Mouse (Mus musculus) MEL (cell line): ENCODE data around the gene Zg16. TPM values are rescaled to one million over a fixed set of nuclear protein-coding genes. Genes with fewer than 3 reads are reported as not detected.

ENCODE experiments used
- DNase-seq: peaks from one replicate; pipeline ENCODE4 v3.0.0; 2011; ENCODE audit warnings: low read depth, low spot score
- H3K27ac ChIP-seq: 2 replicates; pipeline ENCODE4 v1.5.1; 2012; ENCODE audit warnings: low read depth, mild to moderate bottlenecking, control low read depth, low read length, moderate library complexity; ENCODE audit not compliant: control insufficient read depth
- H3K27me3 ChIP-seq, 2 experiments: fragments of 150-350 bp in 1 of 2; sonication (generic) in 1 of 2; 2 replicates each; pipeline ENCODE4 v1.6.1; 2012; ENCODE audit warnings: low read length in 2 of 2, mild to moderate bottlenecking in 2 of 2, improper control_type of control experiment in 1 of 2, moderate library complexity in 1 of 2; ENCODE audit not compliant: insufficient read depth in 2 of 2, control insufficient read depth in 1 of 2
- H3K36me3 ChIP-seq, 2 experiments: 2 replicates each; pipeline ENCODE4 v1.6.1; 2012 to 2014; ENCODE audit warnings: low read length in 2 of 2, improper control_type of control experiment in 1 of 2, inconsistent platforms in 1 of 2, mild to moderate bottlenecking in 1 of 2; ENCODE audit not compliant: insufficient read depth in 2 of 2, control insufficient read depth in 1 of 2
- H3K4me1 ChIP-seq, 2 experiments: fragments of 150-350 bp in 1 of 2; sonication (generic) in 1 of 2; 2 replicates each; pipeline ENCODE4 v1.6.1; 2012; ENCODE audit warnings: low read length in 2 of 2, improper control_type of control experiment in 1 of 2, mild to moderate bottlenecking in 1 of 2; ENCODE audit not compliant: insufficient read depth in 2 of 2, control insufficient read depth in 1 of 2
- H3K4me3 ChIP-seq, 2 experiments: fragments of 150-350 bp in 1 of 2; sonication (generic) in 1 of 2; 2 replicates each; pipeline ENCODE4 v1.5.1; 2012; ENCODE audit warnings: low read depth in 2 of 2, low read length in 2 of 2, mild to moderate bottlenecking in 2 of 2, moderate library complexity in 2 of 2, control low read depth in 1 of 2, improper control_type of control experiment in 1 of 2; ENCODE audit not compliant: control insufficient read depth in 1 of 2, insufficient read depth in 1 of 2
- H3K79me2 ChIP-seq: 2 replicates; pipeline ENCODE4 v1.6.1; 2012; ENCODE audit warnings: mild to moderate bottlenecking, low read length, moderate library complexity; ENCODE audit not compliant: control insufficient read depth, poor library complexity, insufficient read depth
- H3K9ac ChIP-seq: 2 replicates; pipeline ENCODE4 v1.6.1; 2012; ENCODE audit warnings: low read depth, mild to moderate bottlenecking, control low read depth, low read length, moderate library complexity; ENCODE audit not compliant: control insufficient read depth, poor library complexity, severe bottlenecking
- H3K9me3 ChIP-seq: fragments of 150-350 bp; sonication (generic); replicated peaks from 2 replicates; pipeline ENCODE4 v1.6.1; 2012; ENCODE audit warnings: mild to moderate bottlenecking, low read length, improper control_type of control experiment, moderate library complexity; ENCODE audit not compliant: insufficient read depth
- BHLHE40 ChIP-seq: IDR thresholded peaks from 2 replicates; pipeline ENCODE4 v1.6.1; 2012; ENCODE audit warnings: low read depth, mild to moderate bottlenecking, inconsistent platforms, low read length, improper control_type of control experiment, borderline replicate concordance
- CHD1 ChIP-seq: IDR thresholded peaks from 2 replicates; pipeline ENCODE4 v1.6.1; 2012; ENCODE audit warnings: low read depth, mild to moderate bottlenecking, inconsistent platforms, low read length, improper control_type of control experiment
- CHD2 ChIP-seq: IDR thresholded peaks from 2 replicates; pipeline ENCODE4 v1.6.1; 2011; ENCODE audit warnings: low read length, improper control_type of control experiment
- CTCF ChIP-seq, 3 experiments: IDR thresholded peaks in 2 of 3; conservative IDR thresholded peaks in 1 of 3; 2 replicates each; pipeline ENCODE4 v1.5.1; 2011 to 2012; ENCODE audit warnings: low read length in 3 of 3, low read depth in 2 of 3, mild to moderate bottlenecking in 2 of 3, improper control_type of control experiment in 1 of 3, inconsistent platforms in 1 of 3, mixed read lengths in 1 of 3, moderate library complexity in 1 of 3; ENCODE audit not compliant: control insufficient read depth in 1 of 3, insufficient read depth in 1 of 3, poor library complexity in 1 of 3, severe bottlenecking in 1 of 3
- E2F4 ChIP-seq: IDR thresholded peaks from 2 replicates; pipeline ENCODE4 v1.6.1; 2011; ENCODE audit warnings: low read depth, low read length, improper control_type of control experiment, borderline replicate concordance
- ELF1 ChIP-seq: IDR thresholded peaks from 2 replicates; pipeline ENCODE4 v1.6.1; 2014; ENCODE audit warnings: low read depth, mild to moderate bottlenecking, inconsistent platforms, low read length, improper control_type of control experiment, moderate library complexity
- EP300 ChIP-seq, 2 experiments: IDR thresholded peaks; 2 replicates each; pipeline ENCODE4 v1.6.1; 2011; ENCODE audit warnings: improper control_type of control experiment in 2 of 2, low read length in 2 of 2, low read depth in 1 of 2, mild to moderate bottlenecking in 1 of 2
- ETS1 ChIP-seq: IDR thresholded peaks from 2 replicates; pipeline ENCODE4 v1.6.1; 2012; ENCODE audit warnings: low read depth, mild to moderate bottlenecking, inconsistent platforms, low read length, improper control_type of control experiment, moderate library complexity
- GATA1 ChIP-seq: IDR thresholded peaks from 2 replicates; pipeline ENCODE4 v1.6.1; 2011; ENCODE audit warnings: low read depth, low read length, improper control_type of control experiment
- JUND ChIP-seq: IDR thresholded peaks from 2 replicates; pipeline ENCODE4 v1.6.1; 2011; ENCODE audit warnings: low read depth, mild to moderate bottlenecking, improper control_type of control experiment, low read length
- MAX ChIP-seq: IDR thresholded peaks from 2 replicates; pipeline ENCODE4 v1.6.1; 2011; ENCODE audit warnings: low read length, improper control_type of control experiment
- MEF2A ChIP-seq: IDR thresholded peaks from 2 replicates; pipeline ENCODE4 v1.6.1; 2014; ENCODE audit warnings: low read depth, mild to moderate bottlenecking, inconsistent platforms, low read length, improper control_type of control experiment; ENCODE audit not compliant: poor library complexity, insufficient replicate concordance, severe bottlenecking; ENCODE audit errors: extremely low read depth
- MXI1 ChIP-seq: IDR thresholded peaks from 2 replicates; pipeline ENCODE4 v1.6.1; 2011; ENCODE audit warnings: mild to moderate bottlenecking, low read depth, low read length, improper control_type of control experiment
- MYB ChIP-seq: IDR thresholded peaks from 2 replicates; pipeline ENCODE4 v1.6.1; 2011; ENCODE audit warnings: mild to moderate bottlenecking, low read depth, low read length, improper control_type of control experiment
- MYC ChIP-seq: IDR thresholded peaks from 2 replicates; pipeline ENCODE4 v1.6.1; 2011; ENCODE audit warnings: low read depth, mild to moderate bottlenecking, low read length, improper control_type of control experiment, moderate library complexity
- NELFE ChIP-seq: IDR thresholded peaks from 2 replicates; pipeline ENCODE4 v1.6.1; 2011; ENCODE audit warnings: low read depth, low read length, improper control_type of control experiment
- POLR2A ChIP-seq, 2 experiments: IDR thresholded peaks; 2 replicates each; pipeline ENCODE4 v1.6.1; 2011 to 2012; ENCODE audit warnings: low read length in 2 of 2, mild to moderate bottlenecking in 2 of 2, control low read depth in 1 of 2, improper control_type of control experiment in 1 of 2, low read depth in 1 of 2, moderate library complexity in 1 of 2; ENCODE audit not compliant: control insufficient read depth in 1 of 2, insufficient read depth in 1 of 2, poor library complexity in 1 of 2
- POLR2AphosphoS2 ChIP-seq: IDR thresholded peaks from 2 replicates; pipeline ENCODE4 v1.6.1; 2011; ENCODE audit warnings: low read length, improper control_type of control experiment
- RAD21 ChIP-seq: IDR thresholded peaks from 2 replicates; pipeline ENCODE4 v1.6.1; 2011; ENCODE audit warnings: mild to moderate bottlenecking, low read depth, low read length, improper control_type of control experiment
- SIN3A ChIP-seq: IDR thresholded peaks from 2 replicates; pipeline ENCODE4 v1.6.1; 2012; ENCODE audit warnings: low read length, improper control_type of control experiment, inconsistent platforms
- SMC3 ChIP-seq: IDR thresholded peaks from 2 replicates; pipeline ENCODE4 v1.6.1; 2011; ENCODE audit warnings: low read depth, low read length, improper control_type of control experiment
- TAL1 ChIP-seq: IDR thresholded peaks from 2 replicates; pipeline ENCODE4 v1.6.1; 2012; ENCODE audit warnings: mild to moderate bottlenecking, inconsistent platforms, low read length, moderate library complexity, mixed read lengths
- TBP ChIP-seq: IDR thresholded peaks from 2 replicates; pipeline ENCODE4 v1.8.0; 2011; ENCODE audit warnings: low read depth, low read length, improper control_type of control experiment
- UBTF ChIP-seq: IDR thresholded peaks from 2 replicates; pipeline ENCODE4 v1.6.1; 2012; ENCODE audit warnings: low read depth, mild to moderate bottlenecking, inconsistent platforms, low read length, improper control_type of control experiment, moderate library complexity, borderline replicate concordance; ENCODE audit not compliant: insufficient read depth
- USF2 ChIP-seq, 2 experiments: IDR thresholded peaks; 2 replicates each; pipeline ENCODE4 v1.6.1; 2011 to 2012; ENCODE audit warnings: improper control_type of control experiment in 2 of 2, low read length in 2 of 2, borderline replicate concordance in 1 of 2, inconsistent platforms in 1 of 2, low read depth in 1 of 2, mild to moderate bottlenecking in 1 of 2; ENCODE audit not compliant: insufficient read depth in 1 of 2
- ZMIZ1 ChIP-seq: IDR thresholded peaks from 2 replicates; pipeline ENCODE4 v1.6.1; 2012; ENCODE audit warnings: low read depth, mild to moderate bottlenecking, inconsistent platforms, low read length, improper control_type of control experiment, moderate library complexity
- polyA plus RNA-seq, 2 experiments: library from polyadenylated mRNA; stranded (reverse) in 1 of 2; unstranded in 1 of 2; fragments of >175 nt in 1 of 2; fragments of >200 nt in 1 of 2; gene quantifications; 2 replicates each; pipeline versions ENCODE4 v1.2.1 to v1.2.4; 2012; ENCODE audit warnings: low replicate concordance in 2 of 2, low read depth in 1 of 2; ENCODE audit not compliant: insufficient read length in 2 of 2, insufficient read depth in 1 of 2, missing spikeins in 1 of 2
- total RNA-seq: library from RNA; depleted of rRNA; stranded (reverse); fragments of 300-350 nt; gene quantifications from 2 replicates; pipeline ENCODE4 v1.2.3, GENCODE M21; 2012

Zg16 gene
- total and polyA plus RNA-seq, 3 experiments: 50.4 to 89.3 TPM; not detected in 1

DNA sequence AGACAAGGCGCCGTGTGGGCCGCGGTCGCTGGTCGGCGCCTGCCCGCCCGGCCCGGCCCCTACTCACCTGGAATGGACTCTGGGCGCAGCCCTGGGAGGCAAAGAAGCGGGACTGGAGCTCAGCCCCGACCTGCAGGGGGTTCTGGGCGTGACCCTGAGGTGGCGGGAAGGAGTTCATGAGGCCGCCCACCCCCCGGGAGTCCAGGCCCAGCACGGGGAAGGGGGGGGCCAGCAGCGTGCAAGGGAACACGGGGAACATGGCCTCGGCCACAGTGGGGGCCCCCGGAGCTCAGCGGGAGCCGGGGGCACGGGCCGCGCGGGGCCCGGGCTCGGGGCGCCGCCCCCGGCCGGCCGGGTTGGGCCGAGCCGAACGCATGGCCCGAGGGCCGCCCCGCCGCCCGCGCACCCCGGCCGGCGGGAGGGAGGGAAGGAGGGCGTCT is 60.9 kb downstream of the Zg16 start (continued):
- TF ChIP-seq CHD2 (no peak), MAX (no peak; the same call in 1 of the 2 replicates), MXI1 (peak; percentile 5; the same call in 1 of the 2 replicates), ELF1 (no peak), MYC (no peak), SMC3 (no peak), MYB (no peak), CHD1 (no peak), E2F4 (peak; percentile 70; the same call in 1 of the 2 replicates), TAL1 (no peak), CTCF (IDR thresholded peaks at IDR 0.05 in 2 of 3, conservative IDR thresholded peaks at IDR 0.05 in 1 of 3; ENCODE audit: control insufficient read depth in 1 of 3, insufficient read depth in 1 of 3, low read depth in 2 of 3, low read length in 3 of 3, poor library complexity in 1 of 3, severe bottlenecking in 1 of 3) (no peak), POLR2AphosphoS2 (no peak; the same call in 1 of the 2 replicates), MEF2A (no peak), TBP (0 out of 2 replicates have a peak, but pooled peaks have one; percentile 53), BHLHE40 (no peak), ETS1 (no peak), JUND (no peak), POLR2A (IDR thresholded peaks at IDR 0.05; ENCODE audit: control insufficient read depth in 1 of 2, insufficient read depth in 1 of 2, low read depth in 1 of 2, low read length in 2 of 2, poor library complexity in 1 of 2) (peak; percentile 42 to 66; a peak in 3 of 4 replicates), UBTF (peak; percentile 84; the same call in 1 of the 2 replicates), RAD21 (no peak), GATA1 (no peak), NELFE (peak; percentile 52), USF2 (IDR thresholded peaks at IDR 0.05; ENCODE audit: borderline replicate concordance in 1 of 2, insufficient read depth in 1 of 2, low read depth in 1 of 2, low read length in 2 of 2) (no peak), ZMIZ1 (peak; percentile 48; the same call in 1 of the 2 replicates)

DNA sequence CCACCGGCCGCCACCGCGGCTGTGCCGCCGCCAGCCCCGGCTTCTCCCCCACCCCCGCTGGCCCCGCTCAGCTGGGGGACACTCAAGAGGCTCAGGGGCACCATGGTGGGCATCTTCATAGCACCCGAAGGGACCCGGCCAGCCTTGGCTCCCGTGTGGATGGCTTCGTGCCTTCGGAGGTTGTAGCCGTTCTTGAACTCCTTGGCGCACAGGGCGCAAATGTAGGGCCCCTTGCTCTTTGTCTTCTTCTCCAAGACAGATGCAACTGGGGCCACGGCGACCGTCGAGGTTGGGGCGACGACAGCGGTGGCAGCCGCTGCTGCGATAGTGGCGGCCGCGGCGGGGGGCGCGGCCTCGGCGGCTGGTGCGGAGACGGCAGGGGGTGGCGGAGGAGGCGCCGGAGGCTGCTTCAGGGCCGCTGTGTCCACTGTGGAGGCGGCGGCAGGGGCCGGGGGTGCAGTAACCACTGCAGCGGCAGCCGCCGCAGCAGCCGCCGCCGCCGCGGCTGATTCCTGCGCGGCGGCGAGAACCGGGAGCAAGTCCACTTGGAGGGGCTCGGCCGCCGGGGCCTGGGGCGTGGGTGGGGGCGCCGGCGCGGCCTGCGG is 61.5 kb downstream of the Zg16 start:
- H3K9ac ChIP-seq: peak overlapping the region; percentile 97
- no peak for TF ChIP-seq ETS1
- TF ChIP-seq MXI1: peak; percentile 18; the same call in 1 of the 2 replicates
- TF ChIP-seq SIN3A: no peak; the same call in 1 of the 2 replicates
- TF ChIP-seq EP300 (IDR thresholded peaks at IDR 0.05; ENCODE audit: low read depth in 1 of 2, low read length in 2 of 2): 0 out of 4 replicates have a peak, but pooled peaks of 1 of the 2 experiments have one; percentile 33
- DNase-seq: peak; percentile 55

More for the DNA sequence above, 61.5 kb downstream of the Zg16 start:
- H3K27ac ChIP-seq: peak overlapping the region; percentile 93
- peaks cover 17 to 38% of the 10 kb centered on the region in 2 experiments for H3K4me1 ChIP-seq
- H3K9me3 ChIP-seq: no peaks in the 10 kb centered on the region
- H3K4me3 ChIP-seq: peak overlapping the region; percentile 59 to 86
- H3K36me3 ChIP-seq: peaks cover 11 to 41% of the 10 kb centered on the region in 2 experiments
- H3K79me2 ChIP-seq: peaks cover 41% of the 10 kb centered on the region
- no peaks in the 10 kb centered on the region for H3K27me3 ChIP-seq
